Mouse (Mus musculus) stomach, embryonic 14.5 days (tissue): ENCODE measurements around the gene Rex1bd. TPM values are rescaled to one million over a fixed set of nuclear protein-coding genes. Genes with fewer than 3 reads are reported as not detected.

Source experiments
- ATAC-seq: fragments of 200-750 bp; cut with Nextera tagmentation; 2 replicates; pipeline ENCODE4 v1.8.0; 2017; ENCODE audit warnings: low read depth, moderate TSS enrichment; ENCODE audit not compliant: insufficient number of reproducible peaks, insufficient read depth, low FRiP score
- H3K27ac ChIP-seq: fragments of 300-500 bp; sonication (generic); 2 replicates; pipeline ENCODE4 v1.5.1; 2014; ENCODE audit warnings: mild to moderate bottlenecking, low read length, moderate library complexity, mixed read lengths
- H3K27me3 ChIP-seq: fragments of 300-500 bp; sonication (generic); 2 replicates; pipeline ENCODE4 v1.6.1; 2014; ENCODE audit warnings: low read length, control low read depth, mixed read lengths; ENCODE audit not compliant: control insufficient read depth, insufficient read depth
- H3K36me3 ChIP-seq: fragments of 300-500 bp; sonication (generic); 2 replicates; pipeline ENCODE4 v1.6.1; 2014; ENCODE audit warnings: mild to moderate bottlenecking, control low read depth, low read length, moderate library complexity, mixed read lengths; ENCODE audit not compliant: control insufficient read depth, insufficient read depth
- H3K4me1 ChIP-seq: fragments of 300-500 bp; sonication (generic); 2 replicates; pipeline ENCODE4 v1.6.1; 2014; ENCODE audit warnings: low read length, control low read depth, mixed read lengths; ENCODE audit not compliant: control insufficient read depth, insufficient read depth
- H3K4me2 ChIP-seq: fragments of 300-500 bp; sonication (generic); replicated peaks from 2 replicates; pipeline ENCODE4 v1.6.1; 2014; ENCODE audit warnings: low read depth, low read length, control low read depth
- H3K4me3 ChIP-seq: fragments of 300-500 bp; sonication (generic); 2 replicates; pipeline ENCODE4 v1.5.1; 2014; ENCODE audit warnings: low read depth, low read length, control low read depth
- H3K9ac ChIP-seq: fragments of 300-500 bp; sonication (generic); replicated peaks from 2 replicates; pipeline ENCODE4 v1.6.1; 2014; ENCODE audit warnings: low read depth, mild to moderate bottlenecking, control low read depth, low read length, moderate library complexity, mixed read lengths
- H3K9me3 ChIP-seq: fragments of 300-500 bp; sonication (generic); 2 replicates; pipeline ENCODE4 v1.6.1; 2016; ENCODE audit warnings: low read depth, low read length, control low read depth; ENCODE audit not compliant: control insufficient read depth
- WGBS: fragments of 180-500 bp; shearing (Covaris S2); extraction: QIAGEN DNeasy Blood & Tissue Kit; methylation state at CpG from one replicate; pipeline ENCODE4 v1.1.7; 2014; 5-methylcytosine and 5-hydroxymethylcytosine counted together
- polyA plus RNA-seq: library from polyadenylated mRNA; unstranded; fragments of >200 nt; fragmentation: Nextera tagmentation; extraction: Ambion mirVana; gene quantifications from 2 replicates; pipeline ENCODE4 v1.2.1, GENCODE M21; 2014

Rex1bd gene
- polyA plus RNA-seq, 1 experiment from 2014 or later, result 149 TPM

GRCm38 (mm10) chr8:70486191-70486681 lies 20.3 kb downstream of the Rex1bd start:
- 54% methylated on average over 7 of the region's 7 CpGs for WGBS
- peaks cover 57% of the 10 kb centered on the region for H3K27me3 ChIP-seq
- H3K4me1 ChIP-seq, result peaks cover 18% of the 10 kb centered on the region
- no peaks in the 10 kb centered on the region for H3K36me3 ChIP-seq
- no peak for ATAC-seq
- no peak overlapping the region for H3K27ac ChIP-seq
- no peak overlapping the region for H3K4me3 ChIP-seq
- H3K9ac ChIP-seq, result no peak overlapping the region
- no peak overlapping the region for H3K4me2 ChIP-seq
- no peaks in the 10 kb centered on the region for H3K9me3 ChIP-seq

GRCm38 (mm10) chr8:70482943-70483342 lies 23.6 kb downstream of the Rex1bd start:
- Histone ChIP-seq H3K4me2 (no peak overlapping the region), H3K4me1 (no peaks in the 10 kb centered on the region; the same call in 1 of the 2 replicates)
- no peak for ATAC-seq

GRCm38 (mm10) chr8:70481908-70482307 lies 24.6 kb downstream of the Rex1bd start:
- no peaks in the 10 kb centered on the region for H3K9me3 ChIP-seq

More at GRCm38 (mm10) chr8:70482943-70483342, 23.6 kb downstream of the Rex1bd start:
- 56% methylated on average over 2 of the region's 2 CpGs for WGBS
- no peak overlapping the region for H3K4me3 ChIP-seq
- no peak overlapping the region for H3K9ac ChIP-seq
- no peaks in the 10 kb centered on the region for H3K9me3 ChIP-seq
- no peaks in the 10 kb centered on the region for H3K36me3 ChIP-seq
- peaks cover 25% of the 10 kb centered on the region for H3K27me3 ChIP-seq
- H3K27ac ChIP-seq, result no peak overlapping the region

GRCm38 (mm10) chr8:70477269-70477982 lies 29.1 kb downstream of the Rex1bd start:
- Histone ChIP-seq H3K9me3 (no peaks in the 10 kb centered on the region), H3K4me2 (peak overlapping the region; percentile 95), H3K9ac (no peak overlapping the region), H3K36me3 (no peaks in the 10 kb centered on the region), H3K27ac (peak overlapping the region; percentile 7; the same call in 1 of the 2 replicates), H3K27me3 (no peaks in the 10 kb centered on the region), H3K4me1 (peaks cover 14% of the 10 kb centered on the region; the same call in 1 of the 2 replicates), H3K4me3 (peak overlapping the region; percentile 92)
- 3% methylated on average over 21 of the region's 21 CpGs for WGBS
- peak; percentile 43 for ATAC-seq

More at GRCm38 (mm10) chr8:70481908-70482307, 24.6 kb downstream of the Rex1bd start:
- H3K4me1 ChIP-seq, result 0 out of 2 replicates have a peak, but pooled peaks cover 6% of the 10 kb centered on the region
- no peak overlapping the region for H3K27ac ChIP-seq
- H3K27me3 ChIP-seq, result peaks cover 18% of the 10 kb centered on the region
- H3K9ac ChIP-seq, result no peak overlapping the region
- H3K4me2 ChIP-seq, result no peak overlapping the region
- WGBS, result 68% methylated on average over 3 of the region's 3 CpGs
- no peak for ATAC-seq
- H3K36me3 ChIP-seq, result no peaks in the 10 kb centered on the region
- H3K4me3 ChIP-seq, result no peak overlapping the region

GRCm38 (mm10) chr8:70476333-70477268 lies 30.0 kb downstream of the Rex1bd start, which contains the start of gene Klhl26:
Klhl26 (minus strand) TSS chr8:70476968.
- Histone ChIP-seq H3K36me3 (no peaks in the 10 kb centered on the region), H3K27ac (peak within 1 kb of the TSS; percentile 44; the same call in 1 of the 2 replicates), H3K4me3 (peak within 1 kb of the TSS; percentile 92), H3K4me1 (peaks cover 14% of the 10 kb centered on the region; the same call in 1 of the 2 replicates), H3K4me2 (peak within 1 kb of the TSS; percentile 95), H3K9me3 (no peaks in the 10 kb centered on the region), H3K27me3 (no peaks in the 10 kb centered on the region), H3K9ac (peak within 1 kb of the TSS; percentile 92)
- under 1% methylated on average over 53 of the region's 53 CpGs for WGBS
- peak; percentile 90 for ATAC-seq

- H3K4me2 ChIP-seq, result no peak overlapping the region
- no peak overlapping the region for H3K9ac ChIP-seq
- ATAC-seq, result no peak
- H3K4me1 ChIP-seq, result peaks cover 7% of the 10 kb centered on the region; the same call in 1 of the 2 replicates
- no peaks in the 10 kb centered on the region for H3K9me3 ChIP-seq
- no peaks in the 10 kb centered on the region; the same call in 1 of the 2 replicates for H3K36me3 ChIP-seq
- no peaks in the 10 kb centered on the region for H3K27me3 ChIP-seq
- no peak overlapping the region for H3K4me3 ChIP-seq
- WGBS, result 98% methylated on average over 7 of the region's 7 CpGs
- H3K27ac ChIP-seq, result no peak overlapping the region
Measured at GRCm38 (mm10) chr8:70471856-70472255, 34.7 kb downstream of the Rex1bd start.

- Histone ChIP-seq H3K9ac (no peak overlapping the region), H3K27me3 (no peaks in the 10 kb centered on the region), H3K4me2 (no peak overlapping the region), H3K27ac (no peak overlapping the region), H3K4me1 (no peaks in the 10 kb centered on the region), H3K36me3 (no peaks in the 10 kb centered on the region; the same call in 1 of the 2 replicates), H3K4me3 (no peak overlapping the region), H3K9me3 (no peaks in the 10 kb centered on the region)
- 59% methylated on average over 2 of the region's 2 CpGs for WGBS
- ATAC-seq, result no peak
Measured at GRCm38 (mm10) chr8:70469938-70470337, 36.6 kb downstream of the Rex1bd start.

- Histone ChIP-seq H3K4me2 (no peak overlapping the region), H3K9ac (no peak overlapping the region), H3K36me3 (no peaks in the 10 kb centered on the region; the same call in 1 of the 2 replicates), H3K4me1 (no peaks in the 10 kb centered on the region), H3K9me3 (no peaks in the 10 kb centered on the region), H3K27me3 (no peaks in the 10 kb centered on the region), H3K27ac (no peak overlapping the region), H3K4me3 (no peak overlapping the region)
- WGBS, result 55% methylated on average over 10 of the region's 10 CpGs
- ATAC-seq, result no peak
Measured at GRCm38 (mm10) chr8:70469295-70469916, 37.1 kb downstream of the Rex1bd start.
